Mouse (Mus musculus): ENCODE data around the gene Gm10642.

The Gm10642 gene

DNA sequence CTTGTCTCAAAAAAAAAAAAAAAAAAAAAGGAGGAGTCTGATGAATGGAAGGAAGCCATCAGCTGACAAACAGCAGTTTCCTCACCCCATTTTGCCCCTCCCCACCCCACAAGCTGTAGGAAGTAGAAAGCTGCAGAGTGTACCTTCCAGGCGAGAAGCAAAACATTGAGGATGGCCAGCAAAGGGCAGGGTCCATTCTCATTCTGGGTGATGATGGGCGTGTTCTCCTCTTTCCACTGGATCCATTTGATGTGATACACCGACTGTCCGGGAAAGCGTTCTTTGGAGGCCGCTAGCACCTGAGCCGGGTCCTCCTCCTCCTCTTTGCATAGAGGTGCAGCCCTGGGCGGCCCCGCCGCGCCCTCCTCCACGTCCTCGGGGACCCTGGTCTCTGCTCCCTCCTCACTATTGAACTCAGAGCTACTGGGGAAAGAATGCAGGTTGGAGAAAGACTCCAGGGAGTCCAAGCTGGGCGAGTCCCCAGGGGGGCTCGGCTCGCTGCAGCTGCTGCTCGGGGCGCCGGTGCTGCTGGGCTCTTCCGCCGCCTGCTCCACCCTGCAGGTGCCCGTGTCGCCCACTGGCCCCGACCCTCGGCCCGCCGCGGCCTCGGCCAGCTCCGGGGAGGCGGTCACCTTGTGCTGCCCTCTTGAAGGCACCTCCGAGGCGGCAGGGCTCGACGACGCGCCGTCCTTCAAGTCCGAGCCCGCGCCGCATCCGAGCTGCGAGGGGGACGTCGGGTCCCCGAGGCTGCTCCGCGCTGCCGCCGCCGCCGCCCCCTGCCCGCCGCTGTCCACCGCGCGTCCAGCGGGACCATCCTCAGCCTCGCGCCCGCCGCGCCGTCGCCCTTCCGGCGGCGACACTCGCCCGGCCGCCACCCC is at the start of gene Gm10642:
TSS of gene Gm10642 (plus strand) at position 122 of the 878 bp plus-strand sequence.
- H3K36me3 ChIP-seq (ENCODE audit: control insufficient read depth, insufficient read depth, low read length, poor library complexity, severe bottlenecking) = no peaks in the 10 kb centered on the region; the same call in 1 of the 2 replicates
- DNase-seq (ENCODE audit: low read depth, low spot score) = peak; percentile 86
- no peaks in the 10 kb centered on the region for H3K27me3 ChIP-seq (ENCODE audit: control insufficient read depth, insufficient read depth, low read length, poor library complexity, severe bottlenecking)

- H3K36me3 ChIP-seq (ENCODE audit: control insufficient read depth, insufficient read depth, low read length, poor library complexity, severe bottlenecking) = peaks cover 12% of the 10 kb centered on the region
- no peaks in the 10 kb centered on the region for H3K27me3 ChIP-seq (ENCODE audit: control insufficient read depth, insufficient read depth, low read length, poor library complexity, severe bottlenecking)
- no peak for DNase-seq (ENCODE audit: low read depth, low spot score)
These were observed 44.9 kb upstream of the Gm10642 start for GRCm38 (mm10) chr9:70611026-70611673.

DNA sequence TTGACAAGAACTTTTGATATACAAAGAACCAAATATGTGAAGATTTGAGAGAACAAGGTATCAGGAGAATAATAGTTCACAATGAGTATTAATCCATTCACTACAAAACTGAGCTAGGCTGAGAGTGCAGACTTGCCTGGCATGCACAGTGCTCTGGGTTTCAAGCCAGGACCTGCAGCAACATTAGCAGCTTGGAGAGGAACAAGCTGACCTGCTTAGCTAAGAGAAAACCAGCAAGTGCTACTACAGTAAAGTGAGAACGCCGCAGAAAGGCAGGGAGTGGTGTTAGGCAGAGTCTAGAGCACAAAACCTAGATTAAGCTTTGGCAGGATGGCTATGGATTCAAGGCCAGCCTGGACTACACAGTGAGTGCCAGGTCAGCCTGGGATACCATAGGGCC is 26.3 kb upstream of the Gm10642 start:
- DNase-seq (ENCODE audit: low read depth, low spot score) = no peak
- H3K36me3 ChIP-seq (ENCODE audit: control insufficient read depth, insufficient read depth, low read length, poor library complexity, severe bottlenecking) = peaks cover 13% of the 10 kb centered on the region
- no peaks in the 10 kb centered on the region for H3K27me3 ChIP-seq (ENCODE audit: control insufficient read depth, insufficient read depth, low read length, poor library complexity, severe bottlenecking)

GRCm38 (mm10) chr9:70631665-70632064 is 24.4 kb upstream of the Gm10642 start:
- H3K27me3 ChIP-seq (ENCODE audit: control insufficient read depth, insufficient read depth, low read length, poor library complexity, severe bottlenecking) = no peaks in the 10 kb centered on the region
- H3K36me3 ChIP-seq (ENCODE audit: control insufficient read depth, insufficient read depth, low read length, poor library complexity, severe bottlenecking) = peaks cover 9% of the 10 kb centered on the region
- no peak for DNase-seq (ENCODE audit: low read depth, low spot score)

GRCm38 (mm10) chr9:70636748-70637147 is 19.3 kb upstream of the Gm10642 start:
- H3K27me3 ChIP-seq (ENCODE audit: control insufficient read depth, insufficient read depth, low read length, poor library complexity, severe bottlenecking) = no peaks in the 10 kb centered on the region
- DNase-seq (ENCODE audit: low read depth, low spot score) = no peak
- H3K36me3 ChIP-seq (ENCODE audit: control insufficient read depth, insufficient read depth, low read length, poor library complexity, severe bottlenecking) = peaks cover 8% of the 10 kb centered on the region; the same call in 1 of the 2 replicates

DNA sequence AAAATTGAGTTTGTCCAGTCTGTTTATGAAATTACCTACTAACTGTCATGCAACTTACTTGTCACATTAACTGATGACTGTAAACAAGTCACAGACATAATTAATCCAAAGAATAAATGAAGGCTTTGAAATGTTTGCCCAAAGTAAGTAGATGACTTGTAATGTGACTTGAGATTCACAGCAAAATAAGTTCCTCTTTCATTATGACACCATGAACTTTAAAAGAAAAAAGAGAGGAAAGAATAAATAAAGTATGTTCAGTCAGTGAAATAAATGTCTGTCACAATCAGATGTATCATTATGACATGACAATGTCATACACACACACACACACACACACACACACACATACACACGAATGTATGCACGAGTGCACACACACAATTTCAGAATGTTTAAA is 5.8 kb upstream of the Gm10642 start:
- DNase-seq (ENCODE audit: low read depth, low spot score) = peak; percentile 35
- H3K36me3 ChIP-seq (ENCODE audit: control insufficient read depth, insufficient read depth, low read length, poor library complexity, severe bottlenecking) = peaks cover 4% of the 10 kb centered on the region; the same call in 1 of the 2 replicates
- no peaks in the 10 kb centered on the region for H3K27me3 ChIP-seq (ENCODE audit: control insufficient read depth, insufficient read depth, low read length, poor library complexity, severe bottlenecking)

DNA sequence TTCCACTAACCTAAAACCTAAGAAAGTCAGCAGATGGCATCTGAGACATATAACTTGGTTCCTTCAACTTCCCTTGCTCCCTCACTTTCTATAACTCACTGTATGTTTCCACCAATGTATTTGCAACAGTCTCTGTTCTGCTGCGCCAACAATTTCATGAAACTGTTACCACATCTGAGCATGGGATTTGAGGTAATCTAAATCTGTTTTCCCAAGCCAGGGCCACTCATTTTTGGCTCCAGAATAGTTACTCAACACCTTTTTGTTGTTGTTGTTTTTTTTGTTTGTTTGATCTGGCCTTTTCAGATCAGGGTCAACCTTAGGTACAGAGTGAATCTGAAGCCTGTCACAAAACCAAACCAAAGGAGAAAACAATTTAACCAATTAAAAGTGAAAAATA is 5.1 kb upstream of the Gm10642 start:
- Histone ChIP-seq H3K27me3 (ENCODE audit: control insufficient read depth, insufficient read depth, low read length, poor library complexity, severe bottlenecking) (no peaks in the 10 kb centered on the region), H3K36me3 (ENCODE audit: control insufficient read depth, insufficient read depth, low read length, poor library complexity, severe bottlenecking) (peaks cover 4% of the 10 kb centered on the region; the same call in 1 of the 2 replicates)
- DNase-seq (ENCODE audit: low read depth, low spot score) = no peak

GRCm38 (mm10) chr9:70652221-70652620 is 3.8 kb upstream of the Gm10642 start:
- no peak for DNase-seq (ENCODE audit: low read depth, low spot score)
- H3K36me3 ChIP-seq (ENCODE audit: control insufficient read depth, insufficient read depth, low read length, poor library complexity, severe bottlenecking) = peaks cover 4% of the 10 kb centered on the region; the same call in 1 of the 2 replicates

DNA sequence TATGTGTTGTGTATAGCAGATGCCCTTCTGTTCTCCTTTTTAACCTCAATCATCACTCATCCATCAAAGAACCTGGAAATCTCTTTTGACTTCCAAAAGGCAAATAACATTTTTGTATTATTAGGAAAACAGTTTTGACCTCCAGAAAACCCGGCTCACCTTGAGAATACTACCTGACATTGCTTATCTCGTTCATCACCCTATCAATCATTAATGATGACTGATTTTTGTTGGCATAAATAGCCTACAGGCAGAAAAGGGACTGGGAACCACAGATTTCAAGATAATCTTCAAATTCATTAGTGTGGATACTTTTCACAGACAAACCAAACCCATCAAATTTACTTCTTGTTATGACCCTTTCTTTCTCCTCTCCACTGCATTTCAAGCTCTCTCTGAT is 2.2 kb upstream of the Gm10642 start:
- Histone ChIP-seq H3K36me3 (ENCODE audit: control insufficient read depth, insufficient read depth, low read length, poor library complexity, severe bottlenecking) (peaks cover 4% of the 10 kb centered on the region; the same call in 1 of the 2 replicates), H3K27me3 (ENCODE audit: control insufficient read depth, insufficient read depth, low read length, poor library complexity, severe bottlenecking) (no peaks in the 10 kb centered on the region)

More at GRCm38 (mm10) chr9:70652221-70652620, 3.8 kb upstream of the Gm10642 start:
- no peaks in the 10 kb centered on the region for H3K27me3 ChIP-seq (ENCODE audit: control insufficient read depth, insufficient read depth, low read length, poor library complexity, severe bottlenecking)

DNA sequence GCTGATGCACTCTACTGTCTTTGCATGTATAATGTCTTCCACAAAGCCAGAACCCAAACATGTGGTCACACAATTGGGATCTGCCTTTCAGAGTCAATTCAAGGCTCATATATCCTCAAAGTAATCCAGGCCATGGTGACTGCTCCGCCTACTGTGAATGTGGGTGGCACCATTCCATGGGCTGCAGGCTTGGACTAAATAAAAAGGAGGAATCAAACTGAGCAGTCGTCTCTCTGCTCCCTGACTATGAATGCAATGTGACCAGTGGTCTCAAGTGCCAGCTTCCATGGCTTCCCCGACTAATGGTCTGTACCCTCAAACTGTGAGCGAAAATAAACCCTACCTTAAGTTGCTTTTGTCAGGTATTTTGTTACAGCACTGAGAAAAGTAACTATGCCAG is 1.6 kb upstream of the Gm10642 start:
- DNase-seq (ENCODE audit: low read depth, low spot score) = no peak
- H3K27me3 ChIP-seq (ENCODE audit: control insufficient read depth, insufficient read depth, low read length, poor library complexity, severe bottlenecking) = no peaks in the 10 kb centered on the region

More for the DNA sequence above, 2.2 kb upstream of the Gm10642 start:
- no peak for DNase-seq (ENCODE audit: low read depth, low spot score)

GRCm38 (mm10) chr9:70655764-70656129 is 304 bp upstream of the Gm10642 start:
- no peaks in the 10 kb centered on the region for H3K27me3 ChIP-seq (ENCODE audit: control insufficient read depth, insufficient read depth, low read length, poor library complexity, severe bottlenecking)
- DNase-seq (ENCODE audit: low read depth, low spot score) = no peak

More for the DNA sequence above, 1.6 kb upstream of the Gm10642 start:
- peaks cover 2% of the 10 kb centered on the region; the same call in 1 of the 2 replicates for H3K36me3 ChIP-seq (ENCODE audit: control insufficient read depth, insufficient read depth, low read length, poor library complexity, severe bottlenecking)

GRCm38 (mm10) chr9:70657013-70657967 is 1.2 kb downstream of the Gm10642 start, which contains the start of gene Mindy2:
TSS of gene Mindy2 (minus strand) at chr9:70657174.
- Histone ChIP-seq H3K27me3 (ENCODE audit: control insufficient read depth, insufficient read depth, low read length, poor library complexity, severe bottlenecking) (no peaks in the 10 kb centered on the region), H3K36me3 (ENCODE audit: control insufficient read depth, insufficient read depth, low read length, poor library complexity, severe bottlenecking) (no peaks in the 10 kb centered on the region; the same call in 1 of the 2 replicates)
- peak; percentile 100 for DNase-seq (ENCODE audit: low read depth, low spot score)

More at GRCm38 (mm10) chr9:70655764-70656129, 304 bp upstream of the Gm10642 start:
- peaks cover 2% of the 10 kb centered on the region; the same call in 1 of the 2 replicates for H3K36me3 ChIP-seq (ENCODE audit: control insufficient read depth, insufficient read depth, low read length, poor library complexity, severe bottlenecking)

GRCm38 (mm10) chr9:70658266-70658665 is 2.2 kb downstream of the Gm10642 start:
- H3K36me3 ChIP-seq (ENCODE audit: control insufficient read depth, insufficient read depth, low read length, poor library complexity, severe bottlenecking) = no peaks in the 10 kb centered on the region; the same call in 1 of the 2 replicates
- no peaks in the 10 kb centered on the region for H3K27me3 ChIP-seq (ENCODE audit: control insufficient read depth, insufficient read depth, low read length, poor library complexity, severe bottlenecking)
- no peak for DNase-seq (ENCODE audit: low read depth, low spot score)

DNA sequence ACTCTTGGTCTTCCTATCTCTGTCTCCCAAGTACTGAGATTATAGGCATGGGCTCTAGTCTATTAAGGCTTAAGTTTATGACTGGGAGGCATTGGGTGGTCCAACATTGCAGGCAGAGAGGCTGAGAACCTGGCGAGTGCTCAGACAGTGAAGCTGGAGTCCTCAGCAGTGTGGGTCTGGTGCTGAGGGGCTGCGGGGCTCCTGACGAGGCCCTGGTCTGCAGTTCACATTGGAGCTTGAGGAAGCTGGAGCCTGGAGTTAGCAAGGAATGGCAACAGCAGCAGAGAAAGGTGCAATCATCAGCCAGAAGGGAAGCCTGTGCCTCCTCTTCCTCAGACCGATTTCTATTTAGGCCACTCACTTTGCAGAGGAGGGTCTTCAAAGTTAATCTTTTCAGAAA is 8.8 kb downstream of the Gm10642 start:
- Histone ChIP-seq H3K36me3 (ENCODE audit: control insufficient read depth, insufficient read depth, low read length, poor library complexity, severe bottlenecking) (no peaks in the 10 kb centered on the region), H3K27me3 (ENCODE audit: control insufficient read depth, insufficient read depth, low read length, poor library complexity, severe bottlenecking) (no peaks in the 10 kb centered on the region)
- no peak for DNase-seq (ENCODE audit: low read depth, low spot score)

Data from splenic B cell, adult 2 months (primary cell).